Mouse (Mus musculus) kidney, postnatal 0 days (tissue): ENCODE measurements around the gene Gse1. TPM values are rescaled to one million over a fixed set of nuclear protein-coding genes. Genes with fewer than 3 reads are reported as not detected.

Experiments
- ATAC-seq: fragments of 200-750 bp; cut with Nextera tagmentation; replicated peaks from 2 replicates; pipeline ENCODE4 v1.8.0; 2017; ENCODE audit warnings: low read depth, moderate number of reproducible peaks, moderate TSS enrichment, moderate library complexity; ENCODE audit not compliant: low FRiP score
- DNase-seq: peaks from one replicate; pipeline ENCODE4 v3.0.0-alpha.2; 2016; ENCODE audit warnings: low spot score
- H3K27ac ChIP-seq: fragments of 300-500 bp; sonication (generic); 2 replicates; pipeline ENCODE4 v1.5.1; 2014; ENCODE audit warnings: mild to moderate bottlenecking
- H3K27me3 ChIP-seq: fragments of 300-500 bp; sonication (generic); 2 replicates; pipeline ENCODE4 v1.6.1; 2014; ENCODE audit warnings: low read length, mixed read lengths; ENCODE audit not compliant: insufficient read depth
- H3K36me3 ChIP-seq: fragments of 300-500 bp; sonication (generic); 2 replicates; pipeline ENCODE4 v1.6.1; 2014; ENCODE audit warnings: low read length, mixed read lengths; ENCODE audit not compliant: insufficient read depth
- H3K4me1 ChIP-seq: fragments of 300-500 bp; sonication (generic); replicated peaks from 2 replicates; pipeline ENCODE4 v1.6.1; 2014; ENCODE audit warnings: antibody characterized with exemption, low read length, mixed read lengths; ENCODE audit not compliant: insufficient read depth
- H3K4me2 ChIP-seq: fragments of 300-500 bp; sonication (generic); 2 replicates; pipeline ENCODE4 v1.6.1; 2014; ENCODE audit warnings: mild to moderate bottlenecking, low read length, moderate library complexity, mixed read lengths
- H3K4me3 ChIP-seq: fragments of 300-500 bp; sonication (generic); replicated peaks from 2 replicates; pipeline ENCODE4 v1.5.1; 2014; ENCODE audit warnings: low read depth, low read length
- H3K9ac ChIP-seq: fragments of 300-500 bp; sonication (generic); 2 replicates; pipeline ENCODE4 v1.6.1; 2014; ENCODE audit warnings: low read depth, low read length
- H3K9me3 ChIP-seq: fragments of 300-500 bp; sonication (generic); replicated peaks from 2 replicates; pipeline ENCODE4 v1.6.1; 2016; ENCODE audit warnings: low read length, inconsistent platforms, mixed read lengths
- CTCF ChIP-seq: IDR thresholded peaks from 2 replicates; pipeline ENCODE4 v1.5.1; 2016; ENCODE audit warnings: antibody characterized with exemption, low read depth, mild to moderate bottlenecking, moderate library complexity
- WGBS: fragments of 180-500 bp; shearing (Covaris S2); extraction: QIAGEN DNeasy Blood & Tissue Kit; methylation state at CpG from one replicate; pipeline ENCODE4 v1.1.7; 2014; 5-methylcytosine and 5-hydroxymethylcytosine counted together
- polyA plus RNA-seq: library from polyadenylated mRNA; unstranded; fragments of >200 nt; fragmentation: Nextera tagmentation; extraction: Ambion mirVana; gene quantifications from 2 replicates; pipeline ENCODE4 v1.2.1, GENCODE M21; 2015

The Gse1 gene
- polyA plus RNA-seq, 1 experiment from 2014 or later: 8.4 TPM

- no peaks in the 10 kb centered on the region for H3K36me3 ChIP-seq
- H3K9me3 ChIP-seq: no peaks in the 10 kb centered on the region
- H3K4me2 ChIP-seq: no peak overlapping the region
- no peak overlapping the region for H3K27ac ChIP-seq
- TF ChIP-seq CTCF: peak; percentile 42
- DNase-seq (no peak), ATAC-seq (no peak)
- H3K4me3 ChIP-seq: no peak overlapping the region
- no peak overlapping the region for H3K9ac ChIP-seq
- H3K4me1 ChIP-seq: peaks cover 14% of the 10 kb centered on the region; the same call in 1 of the 2 replicates
- no peaks in the 10 kb centered on the region for H3K27me3 ChIP-seq
Observed at GRCm38 (mm10) chr8:120384745-120385144, 156.5 kb downstream of the Gse1 start.

GRCm38 (mm10) chr8:120388246-120388645, 160.0 kb downstream of the Gse1 start:
- Histone ChIP-seq H3K36me3 (no peaks in the 10 kb centered on the region), H3K4me2 (no peak overlapping the region), H3K4me1 (peaks cover 6% of the 10 kb centered on the region; the same call in 1 of the 2 replicates), H3K9me3 (no peaks in the 10 kb centered on the region), H3K27ac (no peak overlapping the region), H3K27me3 (no peaks in the 10 kb centered on the region), H3K9ac (no peak overlapping the region), H3K4me3 (no peak overlapping the region)
- no peak for ATAC-seq
- WGBS: 81% methylated on average over 6 of the region's 6 CpGs
- no peak for TF ChIP-seq CTCF
- no peak for DNase-seq

- 72% methylated on average over 7 of the region's 7 CpGs for WGBS
- no peak for ATAC-seq
Observed at GRCm38 (mm10) chr8:120390598-120390997, 162.3 kb downstream of the Gse1 start.

GRCm38 (mm10) chr8:120391856-120392255, 163.6 kb downstream of the Gse1 start:
- Histone ChIP-seq H3K9me3 (no peaks in the 10 kb centered on the region), H3K9ac (no peak overlapping the region), H3K36me3 (no peaks in the 10 kb centered on the region), H3K27ac (no peak overlapping the region), H3K4me2 (peak overlapping the region; percentile 14; the same call in 1 of the 2 replicates), H3K27me3 (no peaks in the 10 kb centered on the region), H3K4me3 (no peak overlapping the region), H3K4me1 (no peaks in the 10 kb centered on the region; the same call in 1 of the 2 replicates)
- DNase-seq (peak; percentile 69), ATAC-seq (no peak)
- WGBS: 19% methylated on average over 21 of the region's 21 CpGs
- TF ChIP-seq CTCF: no peak

More at GRCm38 (mm10) chr8:120390598-120390997, 162.3 kb downstream of the Gse1 start:
- Histone ChIP-seq H3K9ac (no peak overlapping the region), H3K4me3 (no peak overlapping the region), H3K36me3 (no peaks in the 10 kb centered on the region), H3K4me2 (no peak overlapping the region), H3K27me3 (no peaks in the 10 kb centered on the region), H3K27ac (no peak overlapping the region), H3K4me1 (peaks cover 3% of the 10 kb centered on the region; the same call in 1 of the 2 replicates), H3K9me3 (no peaks in the 10 kb centered on the region)
- no peak for DNase-seq
- TF ChIP-seq CTCF: no peak

- Histone ChIP-seq H3K27ac (no peak overlapping the region), H3K9me3 (no peaks in the 10 kb centered on the region), H3K36me3 (no peaks in the 10 kb centered on the region), H3K4me2 (no peak overlapping the region), H3K9ac (no peak overlapping the region), H3K4me1 (no peaks in the 10 kb centered on the region; the same call in 1 of the 2 replicates), H3K27me3 (no peaks in the 10 kb centered on the region), H3K4me3 (no peak overlapping the region)
- no peak for TF ChIP-seq CTCF
- no peak for ATAC-seq
- no peak for DNase-seq
- WGBS: 63% methylated on average over 11 of the region's 11 CpGs
Observed at GRCm38 (mm10) chr8:120393085-120393484, 164.8 kb downstream of the Gse1 start.

- Histone ChIP-seq H3K36me3 (no peaks in the 10 kb centered on the region), H3K27me3 (no peaks in the 10 kb centered on the region), H3K4me3 (no peak overlapping the region), H3K4me1 (no peaks in the 10 kb centered on the region; the same call in 1 of the 2 replicates), H3K27ac (no peak overlapping the region), H3K9me3 (no peaks in the 10 kb centered on the region), H3K9ac (no peak overlapping the region), H3K4me2 (no peak overlapping the region)
- DNase-seq: no peak
- TF ChIP-seq CTCF: no peak
- ATAC-seq: no peak
- WGBS: 73% methylated on average over 9 of the region's 9 CpGs
Observed at GRCm38 (mm10) chr8:120393871-120394275, 165.6 kb downstream of the Gse1 start.

GRCm38 (mm10) chr8:120395892-120396291, 167.6 kb downstream of the Gse1 start:
- Histone ChIP-seq H3K27me3 (no peaks in the 10 kb centered on the region), H3K4me2 (no peak overlapping the region), H3K4me1 (no peaks in the 10 kb centered on the region; the same call in 1 of the 2 replicates), H3K4me3 (no peak overlapping the region), H3K36me3 (no peaks in the 10 kb centered on the region), H3K9ac (no peak overlapping the region), H3K9me3 (no peaks in the 10 kb centered on the region), H3K27ac (no peak overlapping the region)
- WGBS: 94% methylated on average over 3 of the region's 3 CpGs
- ATAC-seq (no peak), DNase-seq (no peak)
- no peak for TF ChIP-seq CTCF
